Mouse (Mus musculus) lung, postnatal 0 days (tissue): ENCODE results near the gene Gmds. TPM values are rescaled to one million over a fixed set of nuclear protein-coding genes. Genes with fewer than 3 reads are reported as not detected.

ENCODE experiments used
- ATAC-seq: fragments of 200-750 bp; cut with Nextera tagmentation; 2 replicates; pipeline ENCODE4 v1.8.0; 2017; ENCODE audit warnings: moderate library complexity
- DNase-seq: peaks from one replicate; pipeline ENCODE4 v3.0.0-alpha.2; 2016; ENCODE audit warnings: low spot score
- H3K27ac ChIP-seq: fragments of 300-500 bp; sonication (generic); 2 replicates; pipeline ENCODE4 v1.5.1; 2014; ENCODE audit warnings: antibody characterized with exemption, mild to moderate bottlenecking, low read length, mixed read lengths
- H3K27me3 ChIP-seq: fragments of 300-500 bp; sonication (generic); replicated peaks from 2 replicates; pipeline ENCODE4 v1.6.1; 2014; ENCODE audit warnings: low read length, mixed read lengths; ENCODE audit not compliant: insufficient read depth
- H3K36me3 ChIP-seq: fragments of 300-500 bp; sonication (generic); 2 replicates; pipeline ENCODE4 v1.6.1; 2014; ENCODE audit warnings: low read length, mixed read lengths; ENCODE audit not compliant: insufficient read depth
- H3K4me1 ChIP-seq: fragments of 300-500 bp; sonication (generic); 2 replicates; pipeline ENCODE4 v1.6.1; 2014; ENCODE audit warnings: antibody characterized with exemption, low read depth, low read length, mixed read lengths; ENCODE audit not compliant: insufficient read depth
- H3K4me2 ChIP-seq: fragments of 300-500 bp; sonication (generic); replicated peaks from 2 replicates; pipeline ENCODE4 v1.6.1; 2014; ENCODE audit warnings: low read depth, mild to moderate bottlenecking, low read length, moderate library complexity, mixed read lengths
- H3K4me3 ChIP-seq: fragments of 300-500 bp; sonication (generic); 2 replicates; pipeline ENCODE4 v1.5.1; 2014; ENCODE audit warnings: low read depth, low read length
- H3K9ac ChIP-seq: fragments of 300-500 bp; sonication (generic); replicated peaks from 2 replicates; pipeline ENCODE4 v1.6.1; 2014; ENCODE audit warnings: low read depth, mild to moderate bottlenecking
- H3K9me3 ChIP-seq: fragments of 300-500 bp; sonication (generic); 2 replicates; pipeline ENCODE4 v1.6.1; 2016; ENCODE audit warnings: low read length, mixed read lengths
- CTCF ChIP-seq: IDR thresholded peaks from 2 replicates; pipeline ENCODE4 v1.5.1; 2016; ENCODE audit warnings: antibody characterized with exemption, mild to moderate bottlenecking
- EP300 ChIP-seq: IDR thresholded peaks from 2 replicates; pipeline ENCODE4 v1.6.1; 2016; ENCODE audit warnings: antibody characterized with exemption, mild to moderate bottlenecking, control low read depth
- WGBS: fragments of 180-500 bp; shearing (Covaris S2); extraction: QIAGEN DNeasy Blood & Tissue Kit; methylation state at CpG from one replicate; pipeline ENCODE4 v1.1.7; 2014; 5-methylcytosine and 5-hydroxymethylcytosine counted together
- polyA plus RNA-seq: library from polyadenylated mRNA; unstranded; fragments of >200 nt; fragmentation: Nextera tagmentation; extraction: Ambion mirVana; gene quantifications from 2 replicates; pipeline ENCODE4 v1.2.1, GENCODE M21; 2015

Gmds gene
- polyA plus RNA-seq, 1 experiment from 2014 or later = 13.4 TPM

GRCm38 (mm10) chr13:31877061-31877460 lies 461.5 kb downstream of the Gmds start:
- H3K9me3 ChIP-seq = no peaks in the 10 kb centered on the region
- H3K27me3 ChIP-seq = no peaks in the 10 kb centered on the region
- H3K4me2 ChIP-seq = no peak overlapping the region
- TF ChIP-seq EP300 (no peak), CTCF (no peak)
- ATAC-seq (peak; percentile 48), DNase-seq (peak; percentile 64)
- 23% methylated on average over 4 of the region's 4 CpGs for WGBS
- H3K4me3 ChIP-seq = no peak overlapping the region
- no peak overlapping the region for H3K27ac ChIP-seq
- no peaks in the 10 kb centered on the region for H3K36me3 ChIP-seq
- H3K4me1 ChIP-seq = no peaks in the 10 kb centered on the region
- no peak overlapping the region for H3K9ac ChIP-seq

GRCm38 (mm10) chr13:31874427-31874826 lies 464.1 kb downstream of the Gmds start:
- Histone ChIP-seq H3K36me3 (no peaks in the 10 kb centered on the region), H3K4me1 (no peaks in the 10 kb centered on the region), H3K4me2 (no peak overlapping the region), H3K9ac (no peak overlapping the region), H3K27ac (no peak overlapping the region), H3K4me3 (no peak overlapping the region), H3K27me3 (no peaks in the 10 kb centered on the region), H3K9me3 (no peaks in the 10 kb centered on the region)
- ATAC-seq (no peak), DNase-seq (no peak)
- TF ChIP-seq CTCF = no peak
- WGBS = 71% methylated on average over 3 of the region's 3 CpGs

- WGBS = 97% methylated on average over 1 of the region's 1 CpGs
- ATAC-seq (no peak), DNase-seq (no peak)
- Histone ChIP-seq H3K36me3 (no peaks in the 10 kb centered on the region), H3K27me3 (no peaks in the 10 kb centered on the region), H3K9me3 (no peaks in the 10 kb centered on the region), H3K4me1 (no peaks in the 10 kb centered on the region), H3K4me3 (no peak overlapping the region), H3K4me2 (no peak overlapping the region), H3K9ac (no peak overlapping the region), H3K27ac (no peak overlapping the region)
- no peak for TF ChIP-seq EP300
- TF ChIP-seq CTCF = no peak
Measured at GRCm38 (mm10) chr13:31873269-31873668, 465.3 kb downstream of the Gmds start.

GRCm38 (mm10) chr13:31864786-31865185 lies 473.8 kb downstream of the Gmds start:
- ATAC-seq = no peak
- no peak for TF ChIP-seq CTCF
- no peak for TF ChIP-seq EP300
- Histone ChIP-seq H3K4me3 (no peak overlapping the region), H3K9ac (no peak overlapping the region), H3K27ac (no peak overlapping the region), H3K4me1 (no peaks in the 10 kb centered on the region), H3K9me3 (no peaks in the 10 kb centered on the region), H3K27me3 (no peaks in the 10 kb centered on the region), H3K36me3 (no peaks in the 10 kb centered on the region), H3K4me2 (no peak overlapping the region)
- WGBS = 70% methylated on average over 5 of the region's 5 CpGs
- DNase-seq = no peak

GRCm38 (mm10) chr13:31863461-31863860 lies 475.1 kb downstream of the Gmds start:
- Histone ChIP-seq H3K27me3 (no peaks in the 10 kb centered on the region), H3K4me1 (no peaks in the 10 kb centered on the region), H3K4me2 (no peak overlapping the region), H3K27ac (no peak overlapping the region), H3K9me3 (no peaks in the 10 kb centered on the region), H3K4me3 (no peak overlapping the region), H3K9ac (no peak overlapping the region), H3K36me3 (no peaks in the 10 kb centered on the region)
- 60% methylated on average over 9 of the region's 9 CpGs for WGBS
- TF ChIP-seq EP300 (no peak), CTCF (no peak)
- DNase-seq (no peak), ATAC-seq (no peak)

GRCm38 (mm10) chr13:31860200-31860599 lies 478.3 kb downstream of the Gmds start:
- no peak for DNase-seq
- H3K36me3 ChIP-seq = no peaks in the 10 kb centered on the region
- no peak overlapping the region for H3K4me3 ChIP-seq
- no peaks in the 10 kb centered on the region for H3K4me1 ChIP-seq
- 65% methylated on average over 5 of the region's 5 CpGs for WGBS
- no peaks in the 10 kb centered on the region for H3K9me3 ChIP-seq
- TF ChIP-seq CTCF = no peak
- no peak for TF ChIP-seq EP300
- no peak overlapping the region for H3K9ac ChIP-seq
- no peak for ATAC-seq
- no peaks in the 10 kb centered on the region for H3K27me3 ChIP-seq
- no peak overlapping the region for H3K27ac ChIP-seq
- H3K4me2 ChIP-seq = no peak overlapping the region

- Histone ChIP-seq H3K27ac (no peak overlapping the region), H3K9ac (no peak overlapping the region), H3K36me3 (no peaks in the 10 kb centered on the region), H3K4me2 (no peak overlapping the region), H3K27me3 (no peaks in the 10 kb centered on the region), H3K9me3 (no peaks in the 10 kb centered on the region), H3K4me3 (no peak overlapping the region), H3K4me1 (no peaks in the 10 kb centered on the region)
- DNase-seq (no peak), ATAC-seq (no peak)
- 54% methylated on average over 4 of the region's 4 CpGs for WGBS
- no peak for TF ChIP-seq EP300
- no peak for TF ChIP-seq CTCF
Measured at GRCm38 (mm10) chr13:31854000-31854399, 484.5 kb downstream of the Gmds start.
